Mouse (Mus musculus) liver, postnatal 0 days (tissue): ENCODE data around the gene Hectd1. TPM values are rescaled to one million over a fixed set of nuclear protein-coding genes. Genes with fewer than 3 reads are reported as not detected.
A peak's percentile ranks its signal among the peaks of the same experiment; 100 is the strongest.

ENCODE experiments used
- ATAC-seq: fragments of 200-750 bp; cut with Nextera tagmentation; 2 replicates; pipeline ENCODE4 v1.8.0; 2017; ENCODE audit warnings: mild to moderate bottlenecking, moderate library complexity
- DNase-seq: peaks from one replicate; pipeline ENCODE4 v3.0.0-alpha.2; 2016
- H3K27ac ChIP-seq: fragments of 300-500 bp; sonication (generic); 2 replicates; pipeline ENCODE4 v1.5.1; 2014; ENCODE audit warnings: antibody characterized with exemption, moderate library complexity, mild to moderate bottlenecking, low read depth
- H3K27me3 ChIP-seq: fragments of 300-500 bp; sonication (generic); 2 replicates; pipeline ENCODE4 v1.6.1; 2014; ENCODE audit warnings: low read length, control low read depth, mixed read lengths; ENCODE audit not compliant: insufficient read depth
- H3K36me3 ChIP-seq: fragments of 300-500 bp; sonication (generic); replicated peaks from 2 replicates; pipeline ENCODE4 v1.6.1; 2014; ENCODE audit warnings: mild to moderate bottlenecking, control low read depth, low read length, moderate library complexity, mixed read lengths; ENCODE audit not compliant: insufficient read depth
- H3K4me1 ChIP-seq: fragments of 300-500 bp; sonication (generic); 2 replicates; pipeline ENCODE4 v1.6.1; 2014; ENCODE audit warnings: antibody characterized with exemption, mild to moderate bottlenecking, control low read depth; ENCODE audit not compliant: insufficient read depth
- H3K4me2 ChIP-seq: fragments of 300-500 bp; sonication (generic); 2 replicates; pipeline ENCODE4 v1.6.1; 2014; ENCODE audit warnings: low read depth, mild to moderate bottlenecking, low read length, moderate library complexity, mixed read lengths
- H3K4me3 ChIP-seq: fragments of 300-500 bp; sonication (generic); 2 replicates; pipeline ENCODE4 v1.5.1; 2014; ENCODE audit warnings: low read depth, low read length
- H3K9ac ChIP-seq: fragments of 300-500 bp; sonication (generic); replicated peaks from 2 replicates; pipeline ENCODE4 v1.6.1; 2014; ENCODE audit warnings: mild to moderate bottlenecking, moderate library complexity
- H3K9me3 ChIP-seq: fragments of 300-500 bp; sonication (generic); 2 replicates; pipeline ENCODE4 v1.6.1; 2016; ENCODE audit warnings: mild to moderate bottlenecking, control low read depth, low read length, mixed read lengths
- CTCF ChIP-seq: sonication (generic); IDR thresholded peaks from 2 replicates; pipeline ENCODE4 v1.5.1; 2016; ENCODE audit warnings: antibody characterized with exemption, low read depth
- EP300 ChIP-seq: IDR thresholded peaks from 2 replicates; pipeline ENCODE4 v1.6.1; 2016; ENCODE audit warnings: antibody characterized with exemption, low read depth, mild to moderate bottlenecking
- WGBS: fragments of 180-500 bp; shearing (Covaris S2); extraction: QIAGEN DNeasy Blood & Tissue Kit; methylation state at CpG from one replicate; pipeline ENCODE4 v1.1.7; 2014; ENCODE audit not compliant: insufficient replicate concordance; 5-methylcytosine and 5-hydroxymethylcytosine counted together
- polyA plus RNA-seq: library from polyadenylated mRNA; unstranded; fragments of >200 nt; fragmentation: Nextera tagmentation; extraction: Ambion mirVana; gene quantifications from 2 replicates; pipeline ENCODE4 v1.2.1, GENCODE M21; 2015

Gene Hectd1
- polyA plus RNA-seq, 1 experiment from 2014 or later: 20.6 TPM

GRCm38 (mm10) chr12:51865061-51865789, 35.9 kb upstream of the Hectd1 start:
- no peaks in the 10 kb centered on the region for H3K9me3 ChIP-seq
- TF ChIP-seq CTCF: no peak
- no peak for TF ChIP-seq EP300
- peak overlapping the region; percentile 47 for H3K4me2 ChIP-seq
- 42% methylated on average over 9 of the region's 9 CpGs for WGBS
- H3K36me3 ChIP-seq: no peaks in the 10 kb centered on the region
- DNase-seq (no peak), ATAC-seq (peak; percentile 55)
- H3K27ac ChIP-seq: peak overlapping the region; percentile 93
- peaks cover 32% of the 10 kb centered on the region for H3K4me1 ChIP-seq
- peak overlapping the region; percentile 37 for H3K9ac ChIP-seq
- no peaks in the 10 kb centered on the region for H3K27me3 ChIP-seq
- H3K4me3 ChIP-seq: no peak overlapping the region

DNA sequence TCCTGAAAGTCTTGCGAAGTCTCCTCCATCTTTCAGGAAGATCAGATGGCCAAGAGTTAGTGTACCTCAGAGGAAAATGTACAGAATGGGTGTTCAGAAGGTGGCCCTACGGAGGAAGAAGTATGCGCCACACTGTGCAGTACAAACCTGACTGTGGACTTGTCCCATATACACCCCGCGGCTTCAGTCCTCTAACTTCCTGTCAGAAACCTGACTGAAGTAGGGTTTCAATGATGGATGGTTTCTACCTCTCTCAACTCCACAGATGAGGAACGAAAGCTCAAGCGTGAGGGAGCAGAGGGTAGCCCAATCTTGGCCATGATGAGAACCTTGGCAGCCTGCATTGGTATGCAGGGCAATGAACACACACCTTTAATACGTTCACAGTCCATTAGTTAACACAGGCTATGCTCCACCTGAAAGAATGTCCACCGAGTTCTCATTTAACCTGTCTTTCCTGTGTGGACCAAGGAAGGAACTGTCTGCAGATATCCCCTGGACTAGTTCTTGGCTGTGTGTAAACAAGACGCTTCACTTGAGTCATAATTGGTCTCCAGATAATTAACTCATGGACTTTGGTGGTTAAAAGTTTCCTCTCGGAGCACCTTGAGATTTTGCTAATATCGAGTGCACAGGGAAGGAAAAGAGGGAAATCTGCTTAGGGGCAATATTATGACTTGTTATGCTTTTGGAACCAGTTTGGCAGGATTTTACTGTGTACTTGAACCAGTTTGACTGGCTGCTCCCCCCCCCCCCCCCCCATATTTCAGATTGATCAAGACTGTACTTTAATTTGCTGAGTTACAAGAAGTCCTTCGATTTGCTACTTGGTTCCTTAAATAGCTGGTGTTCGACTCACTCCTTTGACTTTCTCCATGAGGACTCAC, 34.0 kb upstream of the Hectd1 start:
- Histone ChIP-seq H3K9me3 (no peaks in the 10 kb centered on the region), H3K9ac (no peak overlapping the region), H3K27me3 (no peaks in the 10 kb centered on the region), H3K36me3 (no peaks in the 10 kb centered on the region), H3K27ac (no peak overlapping the region), H3K4me3 (no peak overlapping the region), H3K4me1 (peaks cover 32% of the 10 kb centered on the region), H3K4me2 (no peak overlapping the region)
- WGBS: 77% methylated on average over 14 of the region's 14 CpGs
- DNase-seq (no peak), ATAC-seq (no peak)
- TF ChIP-seq CTCF: no peak
- TF ChIP-seq EP300: no peak

DNA sequence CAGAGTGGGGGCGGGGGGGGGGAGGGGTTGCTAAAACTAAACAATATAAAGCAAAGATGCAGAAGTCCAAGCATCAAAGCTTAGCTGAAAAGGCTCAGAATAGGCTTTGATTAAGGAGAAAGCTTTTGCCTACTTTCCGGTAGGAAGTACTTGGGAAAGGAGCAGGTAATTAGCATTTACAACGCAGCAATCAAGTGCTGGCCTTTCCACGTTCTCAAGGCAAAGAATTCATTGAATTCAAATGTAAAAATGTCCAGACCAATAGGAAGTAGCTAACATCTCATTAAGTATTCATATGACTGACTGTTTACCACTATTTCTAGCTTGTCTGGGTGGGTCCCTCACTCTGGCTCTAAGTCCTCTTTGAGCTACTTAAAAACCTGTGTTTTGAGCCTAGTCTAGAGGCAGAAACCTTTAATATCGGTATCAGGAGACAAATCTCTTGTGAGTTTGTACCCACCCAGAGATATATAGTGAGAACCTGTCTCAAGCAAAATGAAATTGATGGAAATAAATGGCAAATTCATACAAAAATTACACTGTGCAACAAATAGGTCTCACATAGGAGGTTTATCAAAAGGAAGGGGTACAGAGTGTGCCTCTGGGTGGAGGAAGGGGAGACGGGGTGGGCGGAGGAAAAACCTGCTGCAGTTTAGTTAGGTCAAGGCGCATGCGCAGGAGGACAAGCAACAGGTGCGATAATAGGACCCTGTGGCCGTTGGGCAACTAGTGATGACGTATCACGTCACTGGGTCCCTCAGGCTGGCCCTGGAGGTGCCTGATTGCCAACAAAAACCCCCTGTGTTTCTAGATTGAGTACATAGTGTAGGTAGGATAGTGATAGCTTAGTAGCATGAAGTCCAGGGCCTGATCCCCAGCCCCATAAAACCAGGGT, 29.0 kb upstream of the Hectd1 start:
- Histone ChIP-seq H3K9ac (no peak overlapping the region), H3K4me2 (no peak overlapping the region), H3K9me3 (no peaks in the 10 kb centered on the region), H3K27me3 (no peaks in the 10 kb centered on the region), H3K27ac (no peak overlapping the region), H3K4me3 (no peak overlapping the region), H3K36me3 (no peaks in the 10 kb centered on the region), H3K4me1 (peaks cover 2% of the 10 kb centered on the region)
- DNase-seq (no peak), ATAC-seq (no peak; the same call in 1 of the 2 replicates)
- WGBS: 70% methylated on average over 13 of the region's 13 CpGs
- TF ChIP-seq EP300 (no peak), CTCF (no peak)

DNA sequence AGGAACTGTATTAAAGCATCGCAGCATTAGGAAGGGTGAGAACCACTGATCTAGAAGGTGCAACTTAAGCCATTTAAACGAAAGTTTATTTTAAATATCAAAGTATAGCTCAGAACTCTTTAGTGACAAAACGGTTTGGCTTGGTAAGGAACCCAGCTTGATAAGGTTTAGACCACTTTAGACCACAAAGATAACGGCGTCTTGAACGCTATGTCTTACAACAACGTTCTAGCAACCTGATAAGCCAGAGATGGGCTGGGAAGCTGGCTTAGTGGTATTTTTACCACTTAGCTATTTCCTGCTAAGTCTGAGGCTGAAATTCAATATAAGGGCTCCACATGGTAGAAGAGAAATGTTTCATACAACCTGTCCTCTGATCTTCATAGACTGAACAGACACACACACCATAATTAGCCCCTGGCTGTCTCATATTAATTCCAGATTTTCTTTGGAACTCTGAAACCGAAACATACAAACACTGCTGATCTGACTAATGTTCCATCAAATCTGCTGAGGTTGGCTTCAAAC, 27.5 kb upstream of the Hectd1 start:
- H3K27me3 ChIP-seq: no peaks in the 10 kb centered on the region
- no peak overlapping the region for H3K9ac ChIP-seq
- H3K9me3 ChIP-seq: no peaks in the 10 kb centered on the region
- TF ChIP-seq CTCF: no peak
- TF ChIP-seq EP300: peak; percentile 90
- H3K4me1 ChIP-seq: peaks cover 6% of the 10 kb centered on the region
- H3K4me3 ChIP-seq: no peak overlapping the region
- H3K36me3 ChIP-seq: no peaks in the 10 kb centered on the region
- no peak for DNase-seq
- H3K4me2 ChIP-seq: no peak overlapping the region; the same call in 1 of the 2 replicates
- 43% methylated on average over 8 of the region's 8 CpGs for WGBS
- ATAC-seq: peak; percentile 22; the same call in 1 of the 2 replicates
- H3K27ac ChIP-seq: peak overlapping the region; percentile 60; the same call in 1 of the 2 replicates

DNA sequence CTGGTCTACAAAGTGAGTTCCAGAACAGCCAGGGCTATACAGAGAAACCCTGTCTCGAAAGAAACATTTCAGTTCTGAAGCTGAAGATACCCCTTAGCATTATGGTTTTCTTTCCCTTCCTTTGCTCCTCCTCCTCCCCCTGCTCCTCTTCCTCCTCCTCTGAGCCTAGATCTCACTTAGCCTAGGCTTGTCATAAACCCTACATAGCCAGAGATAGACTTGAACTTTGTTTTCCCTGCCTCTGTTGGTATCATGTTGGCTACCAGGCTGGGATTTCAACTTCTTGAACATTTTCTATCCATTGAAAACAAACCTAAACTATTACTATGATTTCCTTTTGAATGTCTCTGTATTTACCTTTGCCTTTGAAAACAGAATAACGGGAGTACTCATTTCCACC, 26.5 kb upstream of the Hectd1 start:
- H3K9ac ChIP-seq: no peak overlapping the region
- no peak overlapping the region for H3K4me2 ChIP-seq
- H3K9me3 ChIP-seq: no peaks in the 10 kb centered on the region
- ATAC-seq: no peak
- TF ChIP-seq CTCF (no peak), EP300 (no peak)
- H3K27ac ChIP-seq: peak overlapping the region; percentile 60; the same call in 1 of the 2 replicates
- no peaks in the 10 kb centered on the region for H3K27me3 ChIP-seq
- 54% methylated on average over 2 of the region's 2 CpGs for whole genome bisulfite sequencing
- peaks cover 6% of the 10 kb centered on the region for H3K4me1 ChIP-seq
- no peak for DNase-seq
- H3K4me3 ChIP-seq: no peak overlapping the region
- no peaks in the 10 kb centered on the region for H3K36me3 ChIP-seq
